Mouse (Mus musculus) testis, adult 2 months (tissue): ENCODE results near the gene Pdx1. TPM values are rescaled to one million over a fixed set of nuclear protein-coding genes. Genes with fewer than 3 reads are reported as not detected.

Experiments
- H3K27ac ChIP-seq: fragments of 200-500 bp; 2 replicates; pipeline ENCODE4 v1.5.1; 2012; ENCODE audit warnings: low read depth, low read length; ENCODE audit not compliant: control insufficient read depth, insufficient read depth
- H3K27me3 ChIP-seq: fragments of 200-500 bp; 2 replicates; pipeline ENCODE4 v1.6.1; 2012; ENCODE audit warnings: mild to moderate bottlenecking, low read length, moderate library complexity; ENCODE audit not compliant: control insufficient read depth, insufficient read depth
- H3K36me3 ChIP-seq: fragments of 200-500 bp; 2 replicates; pipeline ENCODE4 v1.6.1; 2012; ENCODE audit warnings: mild to moderate bottlenecking, low read length; ENCODE audit not compliant: control insufficient read depth, insufficient read depth
- H3K4me1 ChIP-seq: fragments of 200-500 bp; 2 replicates; pipeline ENCODE4 v1.6.1; 2012; ENCODE audit warnings: low read length; ENCODE audit not compliant: control insufficient read depth, insufficient read depth
- H3K4me3 ChIP-seq: fragments of 200-500 bp; 2 replicates; pipeline ENCODE4 v1.5.1; 2012; ENCODE audit warnings: low read depth, mild to moderate bottlenecking, low read length, moderate library complexity, mixed read lengths; ENCODE audit not compliant: control insufficient read depth
- CTCF ChIP-seq: fragments of 200-500 bp; IDR thresholded peaks from 2 replicates; pipeline ENCODE4 v1.5.1; 2012; ENCODE audit warnings: low read depth, mild to moderate bottlenecking, inconsistent platforms, low read length, moderate library complexity; ENCODE audit not compliant: control insufficient read depth, insufficient read depth, insufficient replicate concordance
- POLR2A ChIP-seq: fragments of 200-500 bp; IDR thresholded peaks from 2 replicates; pipeline ENCODE4 v1.6.1; 2012; ENCODE audit warnings: low read depth, mild to moderate bottlenecking, inconsistent platforms, low read length, moderate library complexity; ENCODE audit not compliant: control insufficient read depth
- polyA plus RNA-seq: library from polyadenylated mRNA; depleted of rRNA; stranded (reverse); fragments of >200 nt; gene quantifications from 2 replicates; pipeline ENCODE4 v1.2.3, GENCODE M21; 2012; rRNA removed

Pdx1 gene
- polyA plus RNA-seq, result 0.07 TPM in 1 of 2 replicates, not detected in the other

DNA sequence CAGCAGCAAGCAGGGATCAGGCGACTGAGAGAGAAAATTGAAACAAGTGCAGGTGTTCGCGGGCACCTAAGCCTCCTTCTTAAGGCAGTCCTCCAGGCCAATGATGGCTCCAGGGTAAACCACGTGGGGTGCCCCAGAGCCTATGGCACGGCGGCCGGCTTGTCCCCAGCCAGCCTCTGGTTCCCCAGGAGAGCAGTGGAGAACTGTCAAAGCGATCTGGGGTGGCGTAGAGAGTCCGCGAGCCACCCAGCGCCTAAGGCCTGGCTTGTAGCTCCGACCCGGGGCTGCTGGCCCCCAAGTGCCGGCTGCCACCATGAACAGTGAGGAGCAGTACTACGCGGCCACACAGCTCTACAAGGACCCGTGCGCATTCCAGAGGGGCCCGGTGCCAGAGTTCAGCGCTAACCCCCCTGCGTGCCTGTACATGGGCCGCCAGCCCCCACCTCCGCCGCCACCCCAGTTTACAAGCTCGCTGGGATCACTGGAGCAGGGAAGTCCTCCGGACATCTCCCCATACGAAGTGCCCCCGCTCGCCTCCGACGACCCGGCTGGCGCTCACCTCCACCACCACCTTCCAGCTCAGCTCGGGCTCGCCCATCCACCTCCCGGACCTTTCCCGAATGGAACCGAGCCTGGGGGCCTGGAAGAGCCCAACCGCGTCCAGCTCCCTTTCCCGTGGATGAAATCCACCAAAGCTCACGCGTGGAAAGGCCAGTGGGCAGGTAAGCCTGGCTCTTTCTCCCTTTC lies at the start of gene Pdx1:
Pdx1 (plus strand) TSS at position 34 of the 747 bp plus-strand sequence.
- no peak within 1 kb of the TSS for H3K4me3 ChIP-seq
- H3K27me3 ChIP-seq, result peaks cover 8% of the 10 kb centered on the region
- no peak within 1 kb of the TSS for H3K27ac ChIP-seq
- H3K36me3 ChIP-seq, result no peaks in the 10 kb centered on the region
- TF ChIP-seq CTCF, result no peak
- TF ChIP-seq POLR2A, result no peak
- H3K4me1 ChIP-seq, result peaks cover 4% of the 10 kb centered on the region

DNA sequence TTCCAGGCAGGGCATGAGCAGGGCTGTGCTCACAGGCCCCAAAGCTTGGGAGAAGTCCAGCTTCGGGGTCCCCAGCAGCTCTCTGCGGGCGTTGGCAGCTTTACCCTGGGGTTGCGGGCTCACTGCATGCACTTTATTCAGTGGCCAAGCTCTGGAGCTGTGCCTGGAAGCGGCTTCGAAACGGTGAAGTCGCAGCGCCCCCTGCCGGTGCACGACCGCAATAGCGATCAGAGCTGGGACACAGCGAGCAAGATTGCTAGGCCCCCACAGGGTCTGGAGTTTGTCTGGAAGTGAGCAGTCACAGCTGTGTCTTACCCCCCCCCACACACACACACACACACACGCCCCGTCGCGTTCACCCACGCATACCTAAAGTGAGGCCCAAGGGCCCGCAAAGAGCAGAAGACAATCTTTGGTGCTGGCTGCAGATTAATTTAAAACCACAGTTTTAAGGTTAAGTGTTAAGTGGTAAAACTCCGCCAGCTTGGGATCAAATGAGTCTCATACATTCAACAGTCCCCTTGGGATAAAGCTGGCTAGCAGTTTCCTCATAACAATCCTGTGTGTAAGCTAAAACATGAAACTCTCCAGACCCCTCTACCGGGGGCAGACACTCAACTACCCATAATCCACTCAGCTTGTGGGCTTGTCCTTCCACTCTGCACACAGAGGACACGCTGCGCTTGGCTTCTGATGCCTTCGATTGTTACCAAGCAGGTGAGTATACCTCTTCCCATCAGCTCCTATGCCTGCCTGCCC lies 42.2 kb upstream of the Pdx1 start:
- Histone ChIP-seq H3K4me3 (no peak overlapping the region), H3K4me1 (peaks cover 3% of the 10 kb centered on the region; the same call in 1 of the 2 replicates), H3K36me3 (no peaks in the 10 kb centered on the region), H3K27me3 (no peaks in the 10 kb centered on the region), H3K27ac (no peak overlapping the region)
- TF ChIP-seq POLR2A, result no peak
- TF ChIP-seq CTCF, result peak; percentile 99

DNA sequence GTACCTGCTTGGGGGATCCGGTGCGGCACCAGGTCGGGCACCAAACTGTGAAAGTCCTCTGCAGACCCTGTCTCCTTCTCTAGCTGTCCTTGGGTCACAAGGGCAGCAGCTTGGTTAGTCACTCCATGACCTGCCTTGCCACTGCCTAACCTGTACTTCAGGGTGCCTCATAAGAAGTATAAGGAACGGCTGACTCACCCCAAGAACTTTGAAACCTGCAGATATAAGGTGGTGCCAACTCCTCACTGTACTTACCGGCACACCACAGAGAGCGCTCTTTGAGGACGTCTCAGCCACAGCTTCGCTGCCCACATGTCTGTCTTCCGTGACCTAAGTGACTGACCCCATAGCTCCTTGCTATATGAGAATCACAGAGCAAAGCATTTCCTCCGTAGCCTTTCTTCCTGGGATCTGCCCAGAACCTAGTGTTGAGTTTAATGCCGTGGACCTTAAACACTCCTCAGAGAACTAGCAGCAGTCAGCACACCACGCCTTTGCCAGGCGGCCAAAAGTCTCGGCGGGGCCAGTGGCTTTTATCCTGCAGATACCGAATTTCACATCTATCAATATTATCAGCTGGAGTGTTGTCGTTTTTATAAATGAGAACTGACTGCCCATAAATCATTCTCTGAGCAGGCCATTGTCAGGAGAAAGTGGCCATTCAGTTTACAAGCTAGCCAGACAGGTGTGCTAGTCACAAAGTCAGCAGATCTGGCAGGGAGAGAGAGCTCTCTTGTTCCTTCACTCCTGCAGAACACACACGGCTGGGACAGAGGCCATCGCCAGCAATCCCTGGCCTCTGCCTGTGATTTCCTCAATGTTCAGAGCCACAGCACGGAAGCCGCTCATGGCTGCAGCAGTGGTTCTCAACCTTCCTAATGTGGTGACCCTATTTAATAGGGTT lies 34.1 kb upstream of the Pdx1 start:
- no peaks in the 10 kb centered on the region for H3K27me3 ChIP-seq
- no peak overlapping the region for H3K27ac ChIP-seq
- no peak overlapping the region for H3K4me3 ChIP-seq
- H3K36me3 ChIP-seq, result no peaks in the 10 kb centered on the region
- TF ChIP-seq POLR2A (no peak), CTCF (no peak)
- no peaks in the 10 kb centered on the region for H3K4me1 ChIP-seq

DNA sequence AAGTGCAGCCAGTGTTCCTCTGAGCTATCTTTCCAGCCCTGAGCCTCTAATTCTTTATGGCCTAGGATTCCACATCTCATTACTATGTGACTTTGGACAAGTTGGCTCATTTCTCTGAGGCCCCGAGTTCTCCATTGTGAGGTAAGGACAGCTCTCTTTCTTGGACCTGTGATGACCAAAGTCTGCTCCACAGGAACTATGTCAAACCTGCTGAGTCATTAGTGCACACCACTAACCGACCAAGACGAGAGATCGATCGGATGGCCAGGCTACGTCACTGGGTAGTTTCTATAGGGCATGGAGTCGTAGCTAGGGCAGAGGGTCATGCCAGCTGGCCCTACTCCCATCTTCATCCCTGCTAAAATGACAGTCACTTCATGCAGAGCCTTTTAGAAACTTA lies 25.9 kb upstream of the Pdx1 start:
- Histone ChIP-seq H3K27ac (no peak overlapping the region), H3K36me3 (no peaks in the 10 kb centered on the region), H3K4me1 (no peaks in the 10 kb centered on the region), H3K4me3 (no peak overlapping the region), H3K27me3 (no peaks in the 10 kb centered on the region; the same call in 1 of the 2 replicates)
- TF ChIP-seq POLR2A (no peak), CTCF (no peak)

DNA sequence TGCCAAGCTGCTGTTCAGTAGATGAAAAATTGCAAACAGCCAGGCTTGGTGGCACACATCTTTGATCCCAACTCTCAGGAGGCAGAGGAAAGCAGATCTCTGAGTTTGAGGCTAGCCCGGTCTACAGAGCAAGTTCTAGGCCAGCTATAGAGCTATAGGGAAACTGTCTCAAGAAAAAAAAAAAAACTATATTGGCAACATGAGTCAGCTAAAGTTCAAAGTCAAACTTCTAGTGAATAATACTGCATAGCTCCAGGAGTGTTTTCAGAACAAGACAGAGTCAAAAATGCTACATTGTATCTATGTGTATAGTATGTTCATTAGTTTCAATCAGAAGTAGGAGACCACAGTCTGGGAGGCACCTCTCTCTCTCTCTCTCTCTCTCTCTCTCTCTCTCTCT lies 9.6 kb upstream of the Pdx1 start:
- TF ChIP-seq POLR2A (no peak), CTCF (no peak)
- no peaks in the 10 kb centered on the region for H3K36me3 ChIP-seq
- H3K27me3 ChIP-seq, result no peaks in the 10 kb centered on the region
- no peak overlapping the region for H3K27ac ChIP-seq
- H3K4me3 ChIP-seq, result no peak overlapping the region
- no peaks in the 10 kb centered on the region for H3K4me1 ChIP-seq

DNA sequence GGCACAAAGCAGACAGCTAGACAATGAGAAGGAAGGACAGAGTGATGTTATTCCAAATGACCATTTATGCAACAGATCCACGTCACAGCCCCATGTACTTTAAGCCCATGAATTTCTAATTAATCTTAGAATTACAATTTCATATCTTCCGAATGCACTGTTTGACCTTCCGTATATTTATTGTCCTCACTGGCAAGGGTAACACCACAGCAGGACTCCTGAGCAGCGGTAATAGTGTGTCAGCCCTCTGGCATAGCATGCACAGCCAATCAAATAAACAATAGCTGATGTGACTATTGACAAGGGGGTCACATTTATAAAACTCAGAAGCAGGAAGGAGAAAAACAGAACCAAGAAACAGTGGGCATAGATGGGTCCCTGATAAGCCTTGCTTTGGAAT lies 9.0 kb upstream of the Pdx1 start:
- no peaks in the 10 kb centered on the region for H3K27me3 ChIP-seq
- H3K36me3 ChIP-seq, result no peaks in the 10 kb centered on the region

DNA sequence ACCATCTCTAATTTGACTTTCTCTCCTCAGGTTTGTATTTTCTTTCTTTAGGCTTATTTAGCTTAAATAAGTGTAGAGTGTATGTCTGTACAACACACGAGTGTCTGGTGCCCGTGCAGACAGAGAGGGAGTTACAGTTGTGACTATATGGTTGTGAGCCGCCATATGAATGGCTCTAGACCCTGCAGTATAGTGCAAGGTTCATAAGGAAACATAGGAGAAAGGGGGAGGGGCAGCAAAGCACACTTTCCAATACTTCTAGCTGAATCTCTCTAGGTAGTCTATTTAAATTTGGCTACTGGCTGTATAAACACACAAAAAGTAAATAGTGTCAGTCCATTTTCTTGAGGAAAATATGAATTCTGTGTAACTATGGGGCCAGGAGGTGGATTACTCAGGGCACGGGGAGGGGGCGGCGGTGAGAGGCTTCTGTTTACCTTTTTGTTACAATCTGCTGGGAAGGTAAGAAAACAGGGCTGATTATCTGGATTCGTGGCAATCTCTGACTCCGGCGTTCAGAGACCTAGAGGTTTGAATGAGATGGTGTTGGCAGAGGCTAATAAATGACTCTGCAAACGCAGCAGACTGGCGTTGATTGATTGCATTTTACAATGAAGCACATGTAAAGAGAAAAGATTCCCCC lies 7.7 kb upstream of the Pdx1 start:
- Histone ChIP-seq H3K4me1 (no peaks in the 10 kb centered on the region), H3K27ac (no peak overlapping the region), H3K4me3 (no peak overlapping the region), H3K36me3 (no peaks in the 10 kb centered on the region), H3K27me3 (no peaks in the 10 kb centered on the region)
- TF ChIP-seq CTCF (no peak), POLR2A (no peak)

More for the DNA sequence above, 9.0 kb upstream of the Pdx1 start:
- H3K27ac ChIP-seq, result no peak overlapping the region
- no peak for TF ChIP-seq CTCF
- TF ChIP-seq POLR2A, result no peak
- no peaks in the 10 kb centered on the region for H3K4me1 ChIP-seq
- H3K4me3 ChIP-seq, result no peak overlapping the region
